Mouse (Mus musculus) CH12.LX (cell line): ENCODE results near the gene Zfp768.

Experiments
- BHLHE40 ChIP-seq: IDR thresholded peaks from 2 replicates; pipeline ENCODE4 v1.6.1; 2011; ENCODE audit warnings: mild to moderate bottlenecking, low read depth, low read length, improper control_type of control experiment
- CHD1 ChIP-seq: IDR thresholded peaks from 2 replicates; pipeline ENCODE4 v1.6.1; 2012; ENCODE audit warnings: low read depth, low read length, improper control_type of control experiment, inconsistent platforms
- CHD2 ChIP-seq: IDR thresholded peaks from 2 replicates; pipeline ENCODE4 v1.6.1; 2011; ENCODE audit warnings: low read length, improper control_type of control experiment
- CTCF ChIP-seq, 2 experiments: IDR thresholded peaks in 1 of 2; conservative IDR thresholded peaks in 1 of 2; 2 replicates each; pipeline ENCODE4 v1.5.1; 2011 to 2012; ENCODE audit warnings: low read depth in 2 of 2, low read length in 2 of 2, improper control_type of control experiment in 1 of 2, inconsistent platforms in 1 of 2, mild to moderate bottlenecking in 1 of 2, moderate library complexity in 1 of 2
- E2F4 ChIP-seq: IDR thresholded peaks from 2 replicates; pipeline ENCODE4 v1.6.1; 2011; ENCODE audit warnings: low read depth, low read length, improper control_type of control experiment; ENCODE audit not compliant: insufficient replicate concordance
- EP300 ChIP-seq: IDR thresholded peaks from 2 replicates; pipeline ENCODE4 v1.6.1; 2011; ENCODE audit warnings: low read length, improper control_type of control experiment
- JUND ChIP-seq: conservative IDR thresholded peaks from 2 replicates; pipeline ENCODE4 v1.6.1; 2011; ENCODE audit warnings: low read depth, low read length, improper control_type of control experiment
- MXI1 ChIP-seq: IDR thresholded peaks from 2 replicates; pipeline ENCODE4 v1.6.1; 2011; ENCODE audit warnings: mild to moderate bottlenecking, low read depth, low read length, improper control_type of control experiment
- NELFE ChIP-seq: IDR thresholded peaks from 2 replicates; pipeline ENCODE4 v1.6.1; 2011; ENCODE audit warnings: low read depth, low read length, improper control_type of control experiment
- POLR2A ChIP-seq: IDR thresholded peaks from 2 replicates; pipeline ENCODE4 v1.6.1; 2011; ENCODE audit warnings: low read depth, mild to moderate bottlenecking, improper control_type of control experiment, low read length
- RAD21 ChIP-seq: IDR thresholded peaks from 2 replicates; pipeline ENCODE4 v1.6.1; 2011; ENCODE audit warnings: low read depth, mild to moderate bottlenecking, low read length, improper control_type of control experiment, moderate library complexity
- TCF12 ChIP-seq: IDR thresholded peaks from 2 replicates; pipeline ENCODE4 v1.6.1; 2014; ENCODE audit warnings: low read depth, mild to moderate bottlenecking, inconsistent platforms, low read length, improper control_type of control experiment
- USF1 ChIP-seq: IDR thresholded peaks from 2 replicates; pipeline ENCODE4 v1.6.1; 2014; ENCODE audit warnings: low read depth, mild to moderate bottlenecking, inconsistent platforms, low read length, improper control_type of control experiment
- ZNF384 ChIP-seq: IDR thresholded peaks from 2 replicates; pipeline ENCODE4 v1.6.1; 2012; ENCODE audit warnings: low read depth, low read length, improper control_type of control experiment, inconsistent platforms

- TF ChIP-seq MXI1 (no peak), POLR2A (no peak), RAD21 (no peak), TCF12 (no peak), E2F4 (no peak), CTCF (conservative IDR thresholded peaks at IDR 0.05 in 1 of 2, IDR thresholded peaks at IDR 0.05 in 1 of 2; ENCODE audit: low read depth in 2 of 2, low read length in 2 of 2) (no peak), USF1 (no peak), EP300 (no peak), CHD2 (no peak), ZNF384 (no peak), CHD1 (no peak), JUND (no peak), BHLHE40 (no peak), NELFE (no peak)
These were observed 1.0 kb downstream of the Zfp768 start for GRCm38 (mm10) chr7:127344371-127344770.
